Mouse (Mus musculus): ENCODE measurements around the gene Gm26620. TPM values are rescaled to one million over a fixed set of nuclear protein-coding genes. Genes with fewer than 3 reads are reported as not detected.

Gm26620 gene
- polyA plus RNA-seq, 1 experiment = 0.06 TPM

GRCm38 (mm10) chr1:170934383-170934782, 49.5 kb downstream of the Gm26620 start:
- no peaks in the 10 kb centered on the region for H3K79me2 ChIP-seq (ENCODE audit: control insufficient read depth, insufficient read depth)
- no peaks in the 10 kb centered on the region for H3K27me3 ChIP-seq (ENCODE audit: control insufficient read depth, insufficient read depth, insufficient read length)
- H3K4me3 ChIP-seq = no peak overlapping the region
- TF ChIP-seq MYOD1 (IDR thresholded peaks at IDR 0.05; ENCODE audit: control insufficient read depth in 1 of 3, insufficient read length in 2 of 3, low read depth in 2 of 3) = no peak
- no peak overlapping the region for H3K4me2 ChIP-seq (ENCODE audit: low read depth)
- no peaks in the 10 kb centered on the region for H3K36me3 ChIP-seq (ENCODE audit: control insufficient read depth, insufficient read depth)
- H3ac ChIP-seq (ENCODE audit: control insufficient read depth, insufficient read length) = no peak overlapping the region

Other genes with a start within 250 kb of the Gm26620 start
- 69.0 TPM for gene Olfml2b, start 240.5 kb upstream of the Gm26620 start, polyA plus RNA-seq (2012; fragmentation: generic; extraction: Trizol)
- gene Atf6, start 17.3 kb upstream of the Gm26620 start, polyA plus RNA-seq (2012; fragmentation: generic; extraction: Trizol) = 40.2 TPM
- gene Dusp12, start 475 bp downstream of the Gm26620 start, polyA plus RNA-seq (2012; fragmentation: generic; extraction: Trizol) = 26.8 TPM
- 1.6 TPM for gene Fcrlb, start 27.9 kb downstream of the Gm26620 start, polyA plus RNA-seq (2012; fragmentation: generic; extraction: Trizol)
- not detected for gene Fcrla, start 42.5 kb downstream of the Gm26620 start, polyA plus RNA-seq (2012; fragmentation: generic; extraction: Trizol)
- 0.11 TPM for gene Fcgr2b, start 91.5 kb downstream of the Gm26620 start, polyA plus RNA-seq (2012; fragmentation: generic; extraction: Trizol)
- gene Fcgr4, start 133.9 kb downstream of the Gm26620 start, polyA plus RNA-seq (2012; fragmentation: generic; extraction: Trizol) = 2.1 TPM
- gene Fcgr3, start 179.9 kb downstream of the Gm26620 start, polyA plus RNA-seq (2012; fragmentation: generic; extraction: Trizol) = 0.05 TPM
- gene Cfap126, start 228.9 kb downstream of the Gm26620 start, polyA plus RNA-seq (2012; fragmentation: generic; extraction: Trizol) = 2.2 TPM

Measured in myocyte (in vitro differentiated cells).